Mouse (Mus musculus): ENCODE measurements at regions not wholly inside any gene's neighbourhood (a gene's known extent, or its start where the extent isn't known, plus 50 kb on each side); places are given as distances from the start of the nearest gene placed in this dataset.

DNA sequence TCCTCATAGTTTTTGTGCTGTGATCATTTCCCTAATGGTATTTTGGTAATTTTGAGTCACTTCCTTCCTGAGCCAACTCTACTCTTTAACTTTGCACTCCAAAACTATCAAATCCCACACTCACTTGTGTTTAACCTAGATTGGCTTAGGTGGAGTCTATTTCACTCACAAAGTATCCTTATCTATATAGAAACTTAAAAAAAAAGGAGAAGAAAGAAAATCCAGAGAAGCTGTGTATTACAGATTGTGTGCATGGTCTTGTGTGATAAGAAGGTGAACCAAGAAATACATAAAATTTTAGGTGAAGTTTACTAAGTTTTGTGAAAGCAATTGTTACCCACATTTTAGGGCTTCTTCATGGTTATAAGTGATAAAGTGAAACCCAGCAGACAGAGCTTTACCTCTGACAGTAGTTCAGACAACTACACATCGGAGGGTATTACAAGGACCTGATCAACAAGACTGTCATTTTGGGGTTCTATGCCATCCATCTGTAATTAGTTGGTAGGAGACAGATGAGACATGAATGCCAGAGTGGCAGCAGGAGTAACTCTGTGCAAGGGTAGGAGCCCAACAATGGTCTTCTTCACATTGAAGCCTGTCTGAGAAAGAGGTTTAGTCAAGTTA is 350.0 kb downstream of the Ccser2 start:
- no peaks in the 10 kb centered on the region for H3K9me3 ChIP-seq (replicated peaks)
- no peak for ATAC-seq (ENCODE audit: low FRiP score)
- H3K9ac ChIP-seq (replicated peaks): no peak overlapping the region
- WGBS: 100% methylated on average over 1 of the region's 1 CpGs
- no peak overlapping the region for H3K4me2 ChIP-seq
- no peak overlapping the region for H3K27ac ChIP-seq (replicated peaks)
- no peaks in the 10 kb centered on the region for H3K27me3 ChIP-seq (replicated peaks)
- H3K4me3 ChIP-seq (replicated peaks): no peak overlapping the region
- no peaks in the 10 kb centered on the region for H3K36me3 ChIP-seq
- no peaks in the 10 kb centered on the region for H3K4me1 ChIP-seq

DNA sequence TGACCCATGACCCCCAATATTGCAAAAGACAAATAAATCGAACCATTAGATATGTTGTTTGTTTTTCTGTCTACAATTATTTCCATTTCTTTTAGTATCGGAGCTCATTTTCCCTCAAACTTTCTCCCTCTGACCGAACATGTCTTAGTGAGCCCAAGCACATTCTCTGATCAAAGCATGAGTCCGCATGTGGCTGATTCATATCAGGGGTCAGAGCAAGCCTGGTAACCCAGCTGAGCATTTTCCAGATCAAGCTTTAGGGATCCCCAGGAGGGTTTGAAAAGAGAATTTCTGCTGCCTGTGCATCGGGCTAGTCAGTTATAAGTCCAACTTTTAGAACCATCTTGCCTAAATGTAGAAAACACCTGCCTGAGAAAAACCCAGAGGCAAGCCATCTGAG is 350.6 kb downstream of the Ccser2 start:
- Histone ChIP-seq H3K4me1 (no peaks in the 10 kb centered on the region), H3K36me3 (no peaks in the 10 kb centered on the region), H3K4me2 (no peak overlapping the region), H3K4me3 (replicated peaks) (no peak overlapping the region), H3K9me3 (replicated peaks) (no peaks in the 10 kb centered on the region), H3K9ac (replicated peaks) (no peak overlapping the region), H3K27me3 (replicated peaks) (no peaks in the 10 kb centered on the region), H3K27ac (replicated peaks) (no peak overlapping the region)
- 86% methylated on average over 5 of the region's 5 CpGs for WGBS
- ATAC-seq (ENCODE audit: low FRiP score): no peak

DNA sequence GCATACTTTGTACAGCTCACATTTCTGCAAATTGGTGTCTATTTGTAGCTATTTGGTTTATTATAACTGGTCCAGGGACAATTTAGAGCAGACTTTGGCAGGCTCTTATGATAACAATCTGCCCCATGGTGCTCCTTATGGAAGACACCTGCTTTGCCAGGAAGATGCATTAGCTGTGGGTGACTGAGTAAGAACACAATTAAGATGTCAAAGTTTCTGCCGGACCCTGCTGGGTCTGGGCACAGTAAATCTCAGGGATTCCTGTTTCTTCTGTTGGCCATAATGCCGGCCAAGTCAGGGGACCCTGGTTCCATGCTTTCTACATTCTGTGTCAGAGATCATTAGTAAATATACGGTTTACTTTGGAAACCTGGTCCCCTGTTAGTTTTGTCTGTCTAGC is 353.7 kb downstream of the Ccser2 start:
- Histone ChIP-seq H3K9ac (replicated peaks) (no peak overlapping the region), H3K4me1 (no peaks in the 10 kb centered on the region), H3K4me2 (no peak overlapping the region), H3K4me3 (replicated peaks) (no peak overlapping the region), H3K9me3 (replicated peaks) (no peaks in the 10 kb centered on the region), H3K27ac (replicated peaks) (no peak overlapping the region), H3K27me3 (replicated peaks) (no peaks in the 10 kb centered on the region), H3K36me3 (no peaks in the 10 kb centered on the region)
- no peak for ATAC-seq (ENCODE audit: low FRiP score)
- WGBS: 80% methylated on average over 3 of the region's 3 CpGs

DNA sequence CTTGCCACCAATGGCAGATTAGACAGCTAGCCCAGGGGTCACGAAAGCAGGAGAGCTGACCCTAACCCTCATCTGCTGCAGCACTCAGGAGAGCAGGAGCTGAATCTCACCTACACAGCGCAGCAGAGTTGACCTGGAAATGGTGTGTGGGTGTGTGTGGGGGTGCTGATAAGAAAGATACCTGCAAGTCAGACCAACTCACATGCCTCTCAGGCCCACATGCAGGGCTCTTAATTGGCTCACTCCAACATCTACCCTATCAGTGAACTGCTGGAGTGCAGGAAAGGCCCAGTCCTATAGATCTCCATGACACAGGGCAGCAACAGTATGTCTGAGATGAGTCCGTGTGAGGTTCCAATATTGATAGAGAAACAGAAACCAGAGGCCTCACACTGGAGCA is 355.7 kb downstream of the Ccser2 start:
- Histone ChIP-seq H3K4me2 (no peak overlapping the region), H3K9me3 (replicated peaks) (no peaks in the 10 kb centered on the region), H3K27me3 (replicated peaks) (no peaks in the 10 kb centered on the region), H3K9ac (replicated peaks) (no peak overlapping the region), H3K4me3 (replicated peaks) (no peak overlapping the region), H3K36me3 (no peaks in the 10 kb centered on the region), H3K4me1 (no peaks in the 10 kb centered on the region), H3K27ac (replicated peaks) (no peak overlapping the region)
- WGBS: 95% methylated on average over 3 of the region's 3 CpGs
- no peak for ATAC-seq (ENCODE audit: low FRiP score)

DNA sequence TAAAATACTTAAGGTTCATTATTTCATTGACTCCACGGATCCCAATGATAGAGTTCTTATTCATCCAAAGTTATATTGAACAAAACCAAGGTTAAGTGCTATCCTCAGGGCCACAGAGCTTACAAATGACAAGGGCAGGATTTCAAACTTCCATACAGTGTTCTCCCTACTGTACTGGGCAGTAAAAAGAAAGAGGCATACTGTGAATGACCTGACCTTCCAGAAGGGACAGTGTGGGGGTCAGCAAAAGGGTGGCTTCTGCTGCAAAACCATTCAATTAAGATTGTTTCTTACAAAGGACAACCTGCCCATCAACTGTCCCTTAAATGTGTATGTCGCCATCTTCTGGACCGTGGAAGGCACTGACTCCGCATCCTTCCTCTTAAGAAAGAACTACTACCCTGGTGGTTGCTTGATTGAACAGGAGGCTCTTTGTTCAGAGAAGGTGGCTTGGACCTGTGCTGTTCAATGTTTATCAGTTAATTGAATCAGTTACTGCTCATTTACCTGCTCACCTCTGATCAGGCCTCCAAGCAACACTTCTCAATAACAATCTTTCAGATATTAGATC is 384.4 kb downstream of the Ccser2 start:
- Histone ChIP-seq H3K9me3 (replicated peaks) (no peaks in the 10 kb centered on the region), H3K36me3 (no peaks in the 10 kb centered on the region), H3K4me3 (replicated peaks) (no peak overlapping the region), H3K4me1 (no peaks in the 10 kb centered on the region), H3K27ac (replicated peaks) (no peak overlapping the region), H3K9ac (replicated peaks) (no peak overlapping the region), H3K4me2 (no peak overlapping the region), H3K27me3 (replicated peaks) (no peaks in the 10 kb centered on the region)
- no peak for ATAC-seq (ENCODE audit: low FRiP score)
- 57% methylated on average over 4 of the region's 4 CpGs for WGBS

DNA sequence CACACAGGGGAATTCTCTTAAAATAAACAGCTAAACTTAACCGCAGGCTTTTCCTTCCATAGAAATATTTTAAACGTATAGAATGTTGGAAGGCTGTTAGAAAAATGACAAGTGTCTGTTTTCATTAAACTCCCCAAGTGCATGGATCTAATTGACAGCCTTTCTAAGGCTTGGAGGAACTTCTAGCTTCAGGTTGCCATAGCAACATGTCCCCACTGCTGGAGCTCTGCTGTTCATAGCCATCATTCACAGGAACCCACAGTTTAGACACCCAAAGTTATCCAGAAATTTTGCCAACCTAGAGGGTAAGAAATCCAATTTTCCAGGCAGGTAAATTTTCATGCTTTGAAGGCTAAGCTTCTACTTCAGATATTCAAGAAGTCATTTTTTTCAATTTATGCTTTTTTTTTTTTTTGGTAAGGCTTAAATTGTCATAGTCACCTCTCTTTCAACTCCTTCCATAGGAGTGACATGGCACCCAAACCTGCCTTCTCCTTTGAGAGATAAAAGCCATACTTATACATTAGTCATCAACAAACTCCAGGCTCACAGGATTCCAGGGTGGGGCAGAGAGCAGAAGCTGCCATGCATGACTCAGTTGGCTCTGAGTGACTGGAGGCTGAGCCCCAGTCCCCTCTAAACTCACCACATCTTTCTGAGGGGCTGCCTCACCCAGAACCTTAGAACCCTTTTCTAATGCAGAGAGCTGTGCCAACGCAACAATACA is 385.1 kb downstream of the Ccser2 start:
- H3K27ac ChIP-seq (replicated peaks): no peak overlapping the region
- H3K36me3 ChIP-seq: no peaks in the 10 kb centered on the region
- no peak overlapping the region for H3K9ac ChIP-seq (replicated peaks)
- WGBS: 63% methylated on average over 3 of the region's 3 CpGs
- no peak overlapping the region for H3K4me3 ChIP-seq (replicated peaks)
- no peak for ATAC-seq (ENCODE audit: low FRiP score)
- no peaks in the 10 kb centered on the region for H3K27me3 ChIP-seq (replicated peaks)
- H3K4me2 ChIP-seq: no peak overlapping the region
- H3K4me1 ChIP-seq: no peaks in the 10 kb centered on the region
- H3K9me3 ChIP-seq (replicated peaks): no peaks in the 10 kb centered on the region

DNA sequence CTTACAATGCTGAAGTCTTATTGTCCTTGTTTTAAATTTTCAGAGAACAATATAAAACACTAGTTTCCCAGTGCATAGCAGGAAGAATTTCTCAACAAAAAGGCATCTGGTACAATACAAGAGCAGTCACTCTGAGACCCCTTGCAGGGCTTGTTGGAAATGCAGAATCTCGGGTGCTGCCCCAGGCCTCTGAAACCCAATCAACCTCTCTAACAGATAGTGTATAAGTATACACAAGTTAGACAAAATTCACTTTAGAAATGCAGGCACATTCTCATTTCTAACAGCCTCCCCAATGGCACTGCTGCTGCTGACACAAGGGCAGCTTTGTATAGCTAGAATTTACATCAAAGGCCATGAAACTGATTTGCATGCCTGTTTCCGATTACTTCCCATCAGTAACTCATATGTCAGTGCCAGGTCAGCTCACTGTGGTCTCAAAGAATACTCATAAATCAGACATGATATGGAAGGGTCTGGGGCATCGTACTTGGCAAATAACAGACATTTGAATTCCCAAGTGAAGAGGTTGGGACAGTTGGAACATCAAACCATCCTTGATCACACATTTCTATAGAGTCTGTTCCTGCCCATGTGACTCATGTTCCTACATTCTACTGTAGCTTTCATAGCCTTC is 405.2 kb downstream of the Ccser2 start:
- WGBS: 16% methylated on average over 3 of the region's 3 CpGs
- ATAC-seq (ENCODE audit: low FRiP score): no peak

DNA sequence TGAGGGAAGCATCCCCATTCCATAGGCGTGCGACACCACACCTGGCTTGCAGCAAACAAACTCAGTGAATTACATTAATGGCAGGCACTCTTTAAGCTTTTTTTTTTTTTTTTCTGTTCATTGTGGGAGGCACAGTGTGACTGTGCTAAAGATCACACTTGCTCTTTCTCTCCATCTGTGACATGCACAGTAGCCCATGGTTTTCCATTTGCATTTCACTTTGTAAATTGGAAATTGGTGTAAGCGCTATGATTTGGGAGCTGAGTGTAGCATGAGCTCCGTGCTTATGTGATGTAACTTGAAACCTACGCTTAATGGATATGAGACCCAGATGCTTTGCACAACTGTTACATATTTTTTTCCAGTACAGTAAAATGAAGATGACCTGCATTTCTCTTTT is 431.2 kb downstream of the Ccser2 start:
- Histone ChIP-seq H3K27ac (replicated peaks) (no peak overlapping the region), H3K9me3 (replicated peaks) (no peaks in the 10 kb centered on the region), H3K36me3 (no peaks in the 10 kb centered on the region), H3K27me3 (replicated peaks) (no peaks in the 10 kb centered on the region), H3K9ac (replicated peaks) (no peak overlapping the region), H3K4me2 (no peak overlapping the region), H3K4me3 (replicated peaks) (no peak overlapping the region), H3K4me1 (no peaks in the 10 kb centered on the region)
- 82% methylated on average over 5 of the region's 5 CpGs for WGBS
- no peak for ATAC-seq (ENCODE audit: low FRiP score)

More for the DNA sequence above, 405.2 kb downstream of the Ccser2 start:
- Histone ChIP-seq H3K4me2 (no peak overlapping the region), H3K27me3 (replicated peaks) (no peaks in the 10 kb centered on the region), H3K4me3 (replicated peaks) (no peak overlapping the region), H3K27ac (replicated peaks) (no peak overlapping the region), H3K9ac (replicated peaks) (no peak overlapping the region), H3K4me1 (no peaks in the 10 kb centered on the region), H3K36me3 (no peaks in the 10 kb centered on the region), H3K9me3 (replicated peaks) (no peaks in the 10 kb centered on the region)

DNA sequence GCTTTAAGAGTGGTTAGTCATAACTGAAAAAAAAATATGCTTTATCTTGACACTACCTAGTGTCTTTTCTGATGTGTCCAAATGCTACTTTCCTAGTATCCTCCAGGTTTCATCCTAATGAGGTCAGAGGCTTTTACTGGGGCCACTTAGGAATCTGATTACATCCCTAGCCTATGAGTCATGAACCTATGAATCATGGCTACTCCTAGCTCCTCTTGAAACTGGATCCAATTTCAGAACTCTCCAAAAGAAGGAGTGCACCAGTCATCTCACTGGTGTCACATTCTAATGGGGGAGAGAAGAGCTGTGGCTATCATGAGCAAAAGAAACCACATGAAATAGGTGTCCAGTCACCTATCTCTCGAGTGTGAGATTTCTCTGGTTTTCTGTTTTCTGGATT is 432.6 kb downstream of the 4930474N05Rik start:
- no peaks in the 10 kb centered on the region for H3K9me3 ChIP-seq (replicated peaks)
- ATAC-seq (ENCODE audit: low FRiP score): no peak

DNA sequence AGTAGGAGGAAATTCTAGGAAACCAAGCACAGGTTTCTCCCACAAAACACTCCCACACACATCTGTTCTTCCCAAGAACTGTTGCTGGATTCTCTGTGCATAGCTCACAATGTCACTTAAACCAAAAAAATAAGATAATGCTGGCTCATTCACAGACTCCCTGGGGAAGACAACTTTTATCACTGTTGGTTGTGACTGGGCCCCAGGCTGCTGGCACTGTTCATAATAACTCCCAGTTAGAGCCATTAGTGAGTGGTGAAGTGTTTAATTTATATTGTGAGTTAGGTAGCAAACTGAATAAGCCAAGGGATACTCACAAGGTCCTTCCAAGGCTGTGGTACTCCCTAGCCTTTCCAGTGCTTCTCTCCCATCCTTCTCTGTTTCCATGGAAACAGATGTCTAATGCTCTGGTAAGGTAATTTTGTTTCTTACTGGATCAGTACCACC is 430.9 kb downstream of the 4930474N05Rik start:
- H3K36me3 ChIP-seq: no peaks in the 10 kb centered on the region
- H3K27ac ChIP-seq (replicated peaks): no peak overlapping the region
- no peak overlapping the region for H3K4me3 ChIP-seq (replicated peaks)
- H3K4me1 ChIP-seq: no peaks in the 10 kb centered on the region
- no peaks in the 10 kb centered on the region for H3K9me3 ChIP-seq (replicated peaks)
- H3K4me2 ChIP-seq: no peak overlapping the region
- no peak for ATAC-seq (ENCODE audit: low FRiP score)
- no peaks in the 10 kb centered on the region for H3K27me3 ChIP-seq (replicated peaks)
- no peak overlapping the region for H3K9ac ChIP-seq (replicated peaks)

More for the DNA sequence above, 432.6 kb downstream of the 4930474N05Rik start:
- Histone ChIP-seq H3K9ac (replicated peaks) (no peak overlapping the region), H3K4me2 (no peak overlapping the region), H3K36me3 (no peaks in the 10 kb centered on the region), H3K27ac (replicated peaks) (no peak overlapping the region), H3K4me1 (no peaks in the 10 kb centered on the region), H3K27me3 (replicated peaks) (no peaks in the 10 kb centered on the region), H3K4me3 (replicated peaks) (no peak overlapping the region)
- WGBS: 79% methylated on average over 1 of the region's 1 CpGs

DNA sequence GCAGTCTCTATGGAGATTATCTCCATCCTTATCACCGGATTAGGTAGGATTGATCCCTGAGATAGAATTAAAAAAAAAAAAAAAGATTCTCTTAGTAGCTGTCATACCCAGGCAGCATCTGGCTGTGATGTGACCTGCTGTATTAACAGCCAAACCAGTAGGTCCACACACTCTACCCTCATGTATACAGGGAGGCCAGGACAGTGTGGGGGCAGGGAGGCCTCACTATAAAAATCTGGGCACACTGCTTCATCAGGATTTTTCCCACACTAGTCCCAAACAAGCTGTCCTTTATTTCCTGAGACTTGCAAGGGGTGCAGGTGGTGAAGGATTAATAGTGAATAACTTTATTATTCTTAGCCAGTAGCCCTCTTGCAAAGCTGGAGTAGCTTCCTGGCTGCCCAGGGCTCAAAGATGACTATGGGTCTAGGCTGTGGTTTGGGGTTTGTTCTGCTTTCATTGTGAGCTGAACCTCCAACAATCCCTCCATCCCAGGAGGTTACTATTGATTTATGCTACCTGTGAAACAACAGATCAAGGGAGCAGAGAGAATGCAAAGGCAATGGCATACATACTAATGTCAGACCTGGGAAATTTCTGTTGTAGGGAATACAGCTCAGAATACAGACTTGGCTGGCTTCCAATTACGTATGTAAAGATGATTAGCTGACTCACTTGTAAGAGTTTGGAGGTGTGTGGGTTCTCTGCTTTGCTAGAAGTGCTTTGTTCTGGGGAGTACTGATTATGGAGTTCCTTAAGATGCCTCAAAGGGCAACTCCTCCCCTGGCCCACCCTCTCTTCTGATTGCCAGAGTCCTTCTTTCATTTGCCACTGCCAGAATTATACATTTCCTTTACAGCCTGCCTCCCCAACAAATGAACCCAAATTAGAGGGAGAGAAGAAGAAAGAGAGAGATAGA is 407.6 kb downstream of the 4930474N05Rik start:
- Histone ChIP-seq H3K27ac (replicated peaks) (no peak overlapping the region), H3K9me3 (replicated peaks) (no peaks in the 10 kb centered on the region), H3K4me3 (replicated peaks) (no peak overlapping the region), H3K36me3 (no peaks in the 10 kb centered on the region), H3K27me3 (replicated peaks) (no peaks in the 10 kb centered on the region), H3K4me2 (no peak overlapping the region), H3K4me1 (no peaks in the 10 kb centered on the region), H3K9ac (replicated peaks) (no peak overlapping the region)
- WGBS: 62% methylated on average over 2 of the region's 2 CpGs
- no peak for ATAC-seq (ENCODE audit: low FRiP score)
